Mouse (Mus musculus): ENCODE data around the gene Nek3.
A peak's percentile ranks its signal among the peaks of the same experiment; 100 is the strongest.

- peak; percentile 94 for TF ChIP-seq CTCF (IDR thresholded peaks at IDR 0.05; ENCODE audit: low read depth)
- TF ChIP-seq EP300 (IDR thresholded peaks at IDR 0.05; ENCODE audit: low read depth), result no peak
These were observed 26.6 kb upstream of the Nek3 start, which contains the start of gene Vps36 for GRCm38 (mm10) chr8:22192660-22193431.
